Mouse (Mus musculus): ENCODE data around the gene Ptprg.

DNA sequence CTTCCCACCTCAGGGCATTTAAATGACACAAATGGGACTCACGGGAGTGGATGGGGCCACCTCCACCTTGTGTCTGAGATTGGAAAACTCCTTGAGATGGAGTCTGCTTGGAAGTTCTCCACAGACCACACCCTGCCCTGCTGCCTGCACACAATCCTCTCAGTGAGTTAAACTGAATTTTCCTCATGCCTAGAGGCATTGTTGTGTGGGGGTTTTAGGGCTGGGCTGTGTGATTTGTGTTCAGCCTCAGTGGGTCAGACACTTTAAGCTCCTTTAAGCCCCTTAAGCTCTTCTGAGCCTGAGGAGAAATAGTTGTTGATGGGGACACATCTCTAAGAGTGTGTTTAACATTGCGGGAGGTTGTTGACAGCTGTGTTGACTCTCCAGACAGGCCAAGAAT is 375.2 kb downstream of the Ptprg start:
- TF ChIP-seq ZMIZ1 (IDR thresholded peaks at IDR 0.05; ENCODE audit: low read depth, low read length), result no peak
- no peak for TF ChIP-seq POLR2A (IDR thresholded peaks at IDR 0.05; ENCODE audit: control insufficient read depth in 1 of 2, insufficient read depth in 1 of 2, low read depth in 1 of 2, low read length in 2 of 2, poor library complexity in 1 of 2)
- TF ChIP-seq ELF1 (IDR thresholded peaks at IDR 0.05; ENCODE audit: low read depth, low read length), result no peak
- TF ChIP-seq EP300 (IDR thresholded peaks at IDR 0.05; ENCODE audit: low read depth in 1 of 2, low read length in 2 of 2), result no peak
- TF ChIP-seq CHD1 (IDR thresholded peaks at IDR 0.05; ENCODE audit: low read depth, low read length), result no peak
- TF ChIP-seq CTCF (IDR thresholded peaks at IDR 0.05 in 2 of 3, conservative IDR thresholded peaks at IDR 0.05 in 1 of 3; ENCODE audit: control insufficient read depth in 1 of 3, insufficient read depth in 1 of 3, low read depth in 2 of 3, low read length in 3 of 3, poor library complexity in 1 of 3, severe bottlenecking in 1 of 3), result no peak
- TF ChIP-seq ZNF384 (IDR thresholded peaks at IDR 0.05; ENCODE audit: low read depth, low read length), result no peak
- no peak for TF ChIP-seq TBP (IDR thresholded peaks at IDR 0.05; ENCODE audit: low read depth, low read length)
- TF ChIP-seq KAT2A (conservative IDR thresholded peaks at IDR 0.05; ENCODE audit: low read depth, low read length), result no peak
